Mouse (Mus musculus) MEL (cell line): ENCODE data around the gene Itpripl2.

Experiments used
- CTCF ChIP-seq, 3 experiments: IDR thresholded peaks in 2 of 3; conservative IDR thresholded peaks in 1 of 3; 2 replicates each; pipeline ENCODE4 v1.5.1; 2011 to 2012; ENCODE audit warnings: low read length in 3 of 3, low read depth in 2 of 3, mild to moderate bottlenecking in 2 of 3, improper control_type of control experiment in 1 of 3, inconsistent platforms in 1 of 3, mixed read lengths in 1 of 3, moderate library complexity in 1 of 3; ENCODE audit not compliant: control insufficient read depth in 1 of 3, insufficient read depth in 1 of 3, poor library complexity in 1 of 3, severe bottlenecking in 1 of 3
- E2F4 ChIP-seq: IDR thresholded peaks from 2 replicates; pipeline ENCODE4 v1.6.1; 2011; ENCODE audit warnings: low read depth, low read length, improper control_type of control experiment, borderline replicate concordance
- GABPA ChIP-seq: IDR thresholded peaks from 2 replicates; pipeline ENCODE4 v1.6.1; 2012; ENCODE audit warnings: low read depth, mild to moderate bottlenecking, inconsistent platforms, low read length, improper control_type of control experiment, moderate library complexity
- HCFC1 ChIP-seq: IDR thresholded peaks from 2 replicates; pipeline ENCODE4 v1.6.1; 2012; ENCODE audit warnings: low read depth, mild to moderate bottlenecking, inconsistent platforms, low read length, improper control_type of control experiment, moderate library complexity
- MAFK ChIP-seq: IDR thresholded peaks from 2 replicates; pipeline ENCODE4 v1.6.1; 2011; ENCODE audit warnings: low read depth, mild to moderate bottlenecking, low read length, improper control_type of control experiment, borderline replicate concordance
- MEF2A ChIP-seq: IDR thresholded peaks from 2 replicates; pipeline ENCODE4 v1.6.1; 2014; ENCODE audit warnings: low read depth, mild to moderate bottlenecking, inconsistent platforms, low read length, improper control_type of control experiment; ENCODE audit not compliant: poor library complexity, insufficient replicate concordance, severe bottlenecking; ENCODE audit errors: extremely low read depth
- MYC ChIP-seq: IDR thresholded peaks from 2 replicates; pipeline ENCODE4 v1.6.1; 2011; ENCODE audit warnings: low read depth, mild to moderate bottlenecking, low read length, improper control_type of control experiment, moderate library complexity
- POLR2A ChIP-seq, 2 experiments: IDR thresholded peaks; 2 replicates each; pipeline ENCODE4 v1.6.1; 2011 to 2012; ENCODE audit warnings: low read length in 2 of 2, mild to moderate bottlenecking in 2 of 2, control low read depth in 1 of 2, improper control_type of control experiment in 1 of 2, low read depth in 1 of 2, moderate library complexity in 1 of 2; ENCODE audit not compliant: control insufficient read depth in 1 of 2, insufficient read depth in 1 of 2, poor library complexity in 1 of 2
- ZNF384 ChIP-seq: IDR thresholded peaks from 2 replicates; pipeline ENCODE4 v1.6.1; 2012; ENCODE audit warnings: low read depth, mild to moderate bottlenecking, inconsistent platforms, low read length, improper control_type of control experiment

- TF ChIP-seq POLR2A (IDR thresholded peaks at IDR 0.05; ENCODE audit: control insufficient read depth in 1 of 2, insufficient read depth in 1 of 2, low read depth in 1 of 2, low read length in 2 of 2, poor library complexity in 1 of 2) (no peak), MEF2A (no peak), CTCF (IDR thresholded peaks at IDR 0.05 in 2 of 3, conservative IDR thresholded peaks at IDR 0.05 in 1 of 3; ENCODE audit: control insufficient read depth in 1 of 3, insufficient read depth in 1 of 3, low read depth in 2 of 3, low read length in 3 of 3, poor library complexity in 1 of 3, severe bottlenecking in 1 of 3) (no peak), ZNF384 (no peak), MYC (no peak), HCFC1 (no peak), E2F4 (no peak), MAFK (no peak), GABPA (no peak)
Measured at GRCm38 (mm10) chr7:118452940-118453339, 38.8 kb downstream of the Itpripl2 start.
